Mouse (Mus musculus) limb, embryonic 14.5 days (tissue): Measurements from ENCODE around the gene Cdk10. TPM values are rescaled to one million over a fixed set of nuclear protein-coding genes. Genes with fewer than 3 reads are reported as not detected.
A peak's percentile ranks its signal among the peaks of the same experiment; 100 is the strongest.

Source experiments
- ATAC-seq: fragments of 200-750 bp; cut with Nextera tagmentation; 2 replicates; pipeline ENCODE4 v1.8.0; 2017; ENCODE audit warnings: low read depth, moderate number of reproducible peaks, moderate TSS enrichment; ENCODE audit not compliant: low FRiP score
- DNase-seq: peaks from one replicate; pipeline ENCODE4 v3.0.0-alpha.2; 2015; ENCODE audit warnings: low spot score
- H3K27ac ChIP-seq: fragments of 300-500 bp; sonication (generic); replicated peaks from 2 replicates; pipeline ENCODE4 v1.5.1; 2014; ENCODE audit warnings: low read depth, mild to moderate bottlenecking, low read length, moderate library complexity, mixed read lengths
- H3K27me3 ChIP-seq: fragments of 300-500 bp; sonication (generic); 2 replicates; pipeline ENCODE4 v1.6.1; 2014; ENCODE audit warnings: low read length, mixed read lengths; ENCODE audit not compliant: control insufficient read depth, insufficient read depth
- H3K36me3 ChIP-seq: fragments of 300-500 bp; sonication (generic); 2 replicates; pipeline ENCODE4 v1.6.1; 2014; ENCODE audit warnings: mild to moderate bottlenecking, low read length, moderate library complexity, mixed read lengths; ENCODE audit not compliant: control insufficient read depth, insufficient read depth
- H3K4me1 ChIP-seq: fragments of 300-500 bp; sonication (generic); 2 replicates; pipeline ENCODE4 v1.6.1; 2014; ENCODE audit warnings: antibody characterized with exemption, low read length, mixed read lengths; ENCODE audit not compliant: control insufficient read depth, insufficient read depth
- H3K4me2 ChIP-seq: fragments of 300-500 bp; sonication (generic); replicated peaks from 2 replicates; pipeline ENCODE4 v1.6.1; 2014; ENCODE audit warnings: low read depth, mild to moderate bottlenecking, low read length, moderate library complexity; ENCODE audit not compliant: severe bottlenecking
- H3K4me3 ChIP-seq: fragments of 300-500 bp; sonication (generic); replicated peaks from 2 replicates; pipeline ENCODE4 v1.5.1; 2014; ENCODE audit warnings: low read length
- H3K9ac ChIP-seq: fragments of 300-500 bp; sonication (generic); 2 replicates; pipeline ENCODE4 v1.6.1; 2014; ENCODE audit warnings: mild to moderate bottlenecking, low read depth, low read length, moderate library complexity; ENCODE audit not compliant: severe bottlenecking
- H3K9me3 ChIP-seq: fragments of 300-500 bp; sonication (generic); 2 replicates; pipeline ENCODE4 v1.6.1; 2016; ENCODE audit warnings: low read length; ENCODE audit not compliant: control insufficient read depth
- POLR2A ChIP-seq: fragments of 200-500 bp; IDR thresholded peaks from 2 replicates; pipeline ENCODE4 v1.8.0; 2012; ENCODE audit warnings: inconsistent platforms, mild to moderate bottlenecking, moderate library complexity, borderline replicate concordance; ENCODE audit not compliant: insufficient read depth, insufficient read length; ENCODE audit errors: extremely low read depth
- WGBS: fragments of 180-500 bp; shearing (Covaris S2); extraction: QIAGEN DNeasy Blood & Tissue Kit; methylation state at CpG from one replicate; pipeline ENCODE4 v1.1.7; 2014; 5-methylcytosine and 5-hydroxymethylcytosine counted together
- polyA plus RNA-seq, 2 experiments: library from polyadenylated mRNA; depleted of rRNA in 1 of 2; stranded (reverse) in 1 of 2; unstranded in 1 of 2; fragments of >200 nt; fragmentation: Nextera tagmentation in 1 of 2; extraction: Ambion mirVana in 1 of 2; gene quantifications; 2 replicates each; pipeline versions ENCODE4 v1.2.1 to v1.2.3; 2012 to 2014

Gene Cdk10
- polyA plus RNA-seq, 2 experiments, result 32.9 to 128 TPM

- no peak overlapping the region for H3K4me3 ChIP-seq
- no peak overlapping the region for H3K9ac ChIP-seq
Observed at GRCm38 (mm10) chr8:123203571-123203970, 21.1 kb upstream of the Cdk10 start.

GRCm38 (mm10) chr8:123211876-123212275, 12.8 kb upstream of the Cdk10 start:
- peak overlapping the region; percentile 86 for H3K9ac ChIP-seq
- H3K4me2 ChIP-seq, result peak overlapping the region; percentile 87
- DNase-seq (no peak), ATAC-seq (no peak)
- no peaks in the 10 kb centered on the region for H3K9me3 ChIP-seq
- H3K4me1 ChIP-seq, result peaks cover 14% of the 10 kb centered on the region
- WGBS, result 40% methylated on average over 10 of the region's 10 CpGs
- H3K4me3 ChIP-seq, result peak overlapping the region; percentile 68
- TF ChIP-seq POLR2A, result no peak
- no peaks in the 10 kb centered on the region for H3K27me3 ChIP-seq
- no peak overlapping the region for H3K27ac ChIP-seq
- H3K36me3 ChIP-seq, result peaks cover 37% of the 10 kb centered on the region

More at GRCm38 (mm10) chr8:123203571-123203970, 21.1 kb upstream of the Cdk10 start:
- Histone ChIP-seq H3K4me2 (no peak overlapping the region), H3K9me3 (no peaks in the 10 kb centered on the region), H3K27ac (no peak overlapping the region), H3K4me1 (no peaks in the 10 kb centered on the region), H3K36me3 (peaks cover 33% of the 10 kb centered on the region), H3K27me3 (no peaks in the 10 kb centered on the region)
- no peak for TF ChIP-seq POLR2A
- 85% methylated on average over 3 of the region's 3 CpGs for WGBS
- no peak for ATAC-seq
- DNase-seq, result no peak

DNA sequence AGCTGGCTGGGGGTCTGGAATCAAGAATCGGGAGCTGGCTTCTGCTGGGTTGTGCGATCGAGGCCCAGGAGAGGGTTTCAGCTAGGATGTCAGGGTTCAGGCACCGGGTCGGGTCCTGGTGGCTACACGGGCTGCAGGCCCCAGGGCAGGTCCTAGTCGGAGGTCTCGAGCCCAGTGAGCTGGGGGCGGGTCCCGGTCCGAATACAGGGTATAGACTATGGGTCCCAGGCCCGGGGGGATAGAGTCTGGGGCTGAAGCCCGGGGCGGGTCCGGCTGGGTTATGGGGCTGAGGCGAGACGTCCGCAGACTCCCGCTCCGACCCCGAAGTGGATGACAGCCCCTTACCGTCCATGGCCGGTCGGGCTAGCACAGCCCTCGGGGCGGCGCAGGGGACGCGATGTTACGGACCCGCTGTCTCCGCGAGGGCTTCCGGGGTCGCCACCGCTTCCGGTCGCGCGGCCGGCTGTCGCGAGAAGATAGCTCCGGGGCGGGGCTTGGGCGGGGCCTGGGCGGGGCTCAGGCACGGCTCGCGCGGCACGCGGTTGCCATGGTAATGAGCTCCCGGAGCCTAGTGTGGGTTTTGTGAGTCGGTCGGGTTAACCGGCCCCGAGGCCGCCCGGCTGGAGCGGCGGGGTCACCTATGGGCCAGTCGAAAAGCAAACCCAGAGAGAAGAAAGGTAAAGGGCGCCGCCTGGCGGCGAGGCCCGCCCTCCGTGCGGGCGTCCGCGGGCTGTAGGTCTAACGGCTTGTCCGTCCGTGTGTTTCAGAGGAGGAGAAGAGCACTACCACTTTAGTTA, 12.1 kb upstream of the Cdk10 start, which contains the start of the genes Chmp1a and Spata33:
Gene Chmp1a (minus strand): TSS at position 443 of the 797 bp plus-strand sequence.
Gene Spata33 (plus strand): TSS at position 512 of the 797 bp plus-strand sequence.
- Histone ChIP-seq H3K4me2 (peak within 1 kb of the TSS; percentile 87), H3K9ac (peak within 1 kb of the TSS; percentile 86), H3K4me3 (peak within 1 kb of the TSS; percentile 68), H3K9me3 (no peaks in the 10 kb centered on the region), H3K4me1 (peaks cover 14% of the 10 kb centered on the region), H3K27ac (no peak within 1 kb of the TSS), H3K36me3 (peaks cover 30% of the 10 kb centered on the region), H3K27me3 (no peaks in the 10 kb centered on the region)
- under 1% methylated on average over 65 of the region's 76 CpGs for WGBS
- peak; percentile 61; the same call in 1 of the 2 replicates for TF ChIP-seq POLR2A
- ATAC-seq, result peak; percentile 95
- DNase-seq, result peak; percentile 90

DNA sequence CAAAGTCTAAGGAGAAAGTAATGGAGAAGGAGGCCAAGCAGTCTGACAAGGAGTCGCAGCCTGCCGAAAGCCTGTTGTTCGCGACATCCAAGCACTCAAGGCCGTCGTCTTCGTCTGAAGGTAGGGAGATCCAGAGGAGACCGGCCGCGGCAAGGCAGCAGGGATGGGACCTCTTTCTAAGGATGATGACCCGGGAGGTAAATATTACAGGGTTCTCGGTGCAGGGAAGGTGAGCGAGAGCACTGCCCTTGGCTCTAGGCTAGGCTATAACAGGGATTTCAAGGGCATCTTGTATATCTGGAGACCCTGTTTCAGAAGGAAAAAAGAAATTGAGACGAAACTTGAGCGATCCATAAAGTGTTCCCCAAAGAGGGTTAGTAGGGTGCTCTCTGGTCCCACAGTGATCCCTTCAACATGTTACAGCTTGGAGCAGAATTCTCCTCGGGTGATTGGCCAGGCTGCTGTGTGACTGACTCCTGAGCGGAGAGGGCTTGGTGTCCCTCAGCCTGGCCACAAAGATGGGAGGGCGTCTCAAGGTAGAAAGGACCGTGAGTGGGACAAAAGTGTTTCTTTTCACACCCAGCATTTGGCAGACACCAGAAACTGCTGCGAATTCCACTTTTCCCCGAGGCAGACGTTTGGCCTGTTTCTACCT, 11.4 kb upstream of the Cdk10 start:
- Histone ChIP-seq H3K36me3 (peaks cover 23% of the 10 kb centered on the region), H3K4me2 (peak overlapping the region; percentile 87), H3K4me3 (peak overlapping the region; percentile 68), H3K9ac (peak overlapping the region; percentile 86), H3K27me3 (no peaks in the 10 kb centered on the region), H3K27ac (no peak overlapping the region), H3K4me1 (peaks cover 14% of the 10 kb centered on the region), H3K9me3 (no peaks in the 10 kb centered on the region)
- ATAC-seq, result no peak
- no peak for TF ChIP-seq POLR2A
- 11% methylated on average over 22 of the region's 22 CpGs for WGBS
- DNase-seq, result no peak

- ATAC-seq (no peak), DNase-seq (no peak)
- 86% methylated on average over 3 of the region's 3 CpGs for WGBS
- Histone ChIP-seq H3K9me3 (no peaks in the 10 kb centered on the region), H3K4me3 (no peak overlapping the region), H3K27me3 (no peaks in the 10 kb centered on the region), H3K27ac (no peak overlapping the region), H3K9ac (no peak overlapping the region), H3K36me3 (0 out of 2 replicates have a peak, but pooled peaks cover 1% of the 10 kb centered on the region), H3K4me1 (peaks cover 14% of the 10 kb centered on the region), H3K4me2 (no peak overlapping the region)
- no peak for TF ChIP-seq POLR2A
Observed at GRCm38 (mm10) chr8:123215430-123215829, 9.2 kb upstream of the Cdk10 start.
